In genomic region chr4:53340021-53340667, GRCm38 (mm10) we compare ENCODE assay signal across 20 mouse cellular contexts.
A peak's percentile ranks its signal among the peaks of the same experiment; 100 is the strongest.
DNase-seq lines count a peak whose midpoint lies in the region; TF ChIP-seq lines count a peak whose summit lies in the region.
"Had no signal": no experiment of that assay in that cellular context is flagged by ENCODE, and none has a peak within 500 bp of the region (broad histone marks: within the 10 kb centered on the region; RNA-seq: fewer than 3 reads in every experiment).

No protein-coding gene starts in this region.

- H3K27me3 ChIP-seq in cerebellum, adult 2 months (ENCODE audit: control insufficient read depth, insufficient read depth, low read length), result no peaks in the 10 kb centered on the region
- H3K27me3 ChIP-seq: midbrain, embryonic 15.5 days; stomach, embryonic 15.5 days had no signal

- no peak overlapping the region for H3K4me3 ChIP-seq in cerebellum, adult 2 months (replicated peaks; ENCODE audit: insufficient read depth, low read depth, low read length)
- H3K4me3 ChIP-seq: embryonic facial prominence, embryonic 10.5 days; heart, embryonic 10.5 days; megakaryocyte, embryonic 14.5 days; midbrain, embryonic 15.5 days; stomach, embryonic 15.5 days had no signal

- no peaks in the 10 kb centered on the region; the same call in 1 of the 2 replicates for H3K4me1 ChIP-seq in cerebellum, adult 2 months (ENCODE audit: control insufficient read depth, insufficient read depth, low read length)
- H3K4me1 ChIP-seq: megakaryocyte, embryonic 14.5 days; midbrain, embryonic 15.5 days had no signal

- TF ChIP-seq POLR2A in cerebellum, adult 2 months (IDR thresholded peaks at IDR 0.05; ENCODE audit: borderline replicate concordance, insufficient read depth, low read length), result no peak

- no peak for TF ChIP-seq CTCF in cerebellum, adult 2 months (IDR thresholded peaks at IDR 0.05; ENCODE audit: borderline replicate concordance, insufficient read depth, low read depth, low read length)

- DNase-seq in heart, adult 11 months, result peak; percentile 87
- no peak for DNase-seq in heart, postnatal 4 days
- peak; percentile 16 for DNase-seq in left cerebral cortex, postnatal 4 days
- DNase-seq in left cerebral cortex, adult 11 months (ENCODE audit: low spot score), result no peak
- DNase-seq in testis, postnatal 10 days (ENCODE audit: low spot score), result peak; percentile 62
- no peak for DNase-seq in testis, postnatal 14 days (ENCODE audit: low spot score)
- no peak for DNase-seq in cerebellum, adult 2 months
- DNase-seq: cerebellum, adult 18-20 months; cerebellum, postnatal 36 days; heart, postnatal 36 days; kidney, adult 9 months; layer of hippocampus, adult 9-11 months; right cerebral cortex, postnatal 14 days; spleen, adult 18-20 months; thymus, postnatal 14 days had no signal

- intact Hi-C loops in left cerebral cortex, postnatal 4 days (cut with DNase I), result no loop called here

- no peak overlapping the region for H3K27ac ChIP-seq in cerebellum, adult 2 months (ENCODE audit: insufficient read depth, low read length)
- H3K27ac ChIP-seq: embryonic facial prominence, embryonic 10.5 days; heart, embryonic 10.5 days; stomach, embryonic 15.5 days had no signal

- 47% methylated on average over 13 of the region's 14 CpGs for WGBS in cerebellum, adult 2 months

Comparison
In these comparisons a context has a peak if more than half of its experiments do, and no peak if none do; other contexts are left out.
1. DNase-seq: peak in heart, adult 11 months (single experiment), left cerebral cortex, postnatal 4 days (single experiment) and testis, postnatal 10 days (single experiment); none in heart, postnatal 4 days (single experiment), left cerebral cortex, adult 11 months (single experiment), testis, postnatal 14 days (single experiment) and cerebellum, adult 2 months (0 of 2).